Mouse (Mus musculus): ENCODE data around the gene Tmsb15b2. TPM values are rescaled to one million over a fixed set of nuclear protein-coding genes. Genes with fewer than 3 reads are reported as not detected.
"Not testable (repeated sequence)": the region's sequence is repeated elsewhere in the genome, so short reads cannot be mapped to it uniquely, and the experiment has no call there.

The Tmsb15b2 gene
- polyA plus RNA-seq (2014; fragmentation: Nextera tagmentation; extraction: Ambion mirVana), result 58.6 and 66.3 TPM in 2 replicates

GRCm38 (mm10) chrX:136975397-136975796 is at the start of gene Tmsb15b2:
Tmsb15b2 (minus strand) TSS chrX:136975497.
- Histone ChIP-seq H3K4me2 (ENCODE audit: low read length) (peak within 1 kb of the TSS; percentile 49), H3K9ac (ENCODE audit: low read length) (peak within 1 kb of the TSS; percentile 30; the same call in 1 of the 2 replicates), H3K4me3 (ENCODE audit: low read depth, low read length) (peak within 1 kb of the TSS; percentile 41)
- not testable (repeated sequence) for ATAC-seq (replicated peaks; ENCODE audit: low FRiP score, low TSS enrichment, low read depth); H3K9me3 ChIP-seq (ENCODE audit: control insufficient read depth, low read length); H3K27me3 ChIP-seq (replicated peaks; ENCODE audit: control insufficient read depth, insufficient read depth, low read length); H3K4me1 ChIP-seq (replicated peaks; ENCODE audit: control insufficient read depth, insufficient read depth, low read length); H3K36me3 ChIP-seq (ENCODE audit: control insufficient read depth, insufficient read depth, low read length); H3K27ac ChIP-seq (ENCODE audit: low read depth); DNase-seq (ENCODE audit: low spot score)
- WGBS, result 90% methylated on average over 6 of the region's 6 CpGs

DNA sequence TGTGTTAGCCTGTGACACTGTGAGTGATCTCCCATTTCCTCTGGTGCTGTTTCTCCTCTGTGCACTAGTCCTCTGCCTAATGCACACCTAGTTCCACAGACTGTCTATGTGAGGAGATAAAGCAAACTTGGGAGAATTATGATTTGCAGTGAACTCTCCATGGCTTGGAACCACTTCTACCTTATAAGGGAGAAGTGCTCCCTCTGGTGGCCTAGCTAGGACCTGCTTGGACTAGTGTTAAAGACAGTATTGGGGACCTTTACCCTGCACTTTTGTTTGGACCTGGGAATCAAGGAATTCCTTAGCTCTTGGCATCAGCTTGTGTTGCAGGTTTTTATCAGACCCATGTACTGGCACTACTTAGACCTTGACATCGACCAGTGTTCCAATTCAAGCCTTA is 44.0 kb upstream of the Tmsb15b2 start:
- DNase-seq (ENCODE audit: low spot score), result peak; percentile 68
- Histone ChIP-seq H3K9ac (ENCODE audit: low read length) (no peak overlapping the region), H3K4me1 (replicated peaks; ENCODE audit: control insufficient read depth, insufficient read depth, low read length) (no peaks in the 10 kb centered on the region), H3K9me3 (ENCODE audit: control insufficient read depth, low read length) (no peaks in the 10 kb centered on the region), H3K27me3 (replicated peaks; ENCODE audit: control insufficient read depth, insufficient read depth, low read length) (no peaks in the 10 kb centered on the region), H3K4me3 (ENCODE audit: low read depth, low read length) (no peak overlapping the region), H3K4me2 (ENCODE audit: low read length) (no peak overlapping the region), H3K27ac (ENCODE audit: low read depth) (no peak overlapping the region), H3K36me3 (ENCODE audit: control insufficient read depth, insufficient read depth, low read length) (no peaks in the 10 kb centered on the region)
- ATAC-seq (replicated peaks; ENCODE audit: low FRiP score, low TSS enrichment, low read depth), result no peak
- 21% methylated on average over 1 of the region's 1 CpGs for WGBS

DNA sequence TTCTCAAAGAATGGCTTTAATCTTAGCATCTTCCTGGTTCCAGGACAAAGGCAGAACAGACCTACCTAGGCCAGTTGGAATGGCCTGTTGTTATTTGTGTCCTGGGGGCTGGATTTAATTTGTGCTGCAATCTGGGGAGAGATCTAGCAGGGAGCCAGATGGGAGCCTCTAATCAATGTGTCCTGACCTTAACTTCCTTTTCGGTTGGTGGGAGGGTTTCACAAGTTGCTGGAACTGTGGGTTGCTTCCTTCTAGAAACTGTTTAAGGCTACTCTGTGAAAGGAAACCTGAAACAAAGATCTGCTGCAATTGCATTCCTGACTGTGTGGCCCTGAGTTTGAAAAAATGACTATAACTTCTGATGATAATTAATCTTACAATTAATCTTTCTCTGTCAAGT is 42.4 kb upstream of the Tmsb15b2 start:
- Histone ChIP-seq H3K9ac (ENCODE audit: low read length) (no peak overlapping the region), H3K4me2 (ENCODE audit: low read length) (no peak overlapping the region), H3K36me3 (ENCODE audit: control insufficient read depth, insufficient read depth, low read length) (no peaks in the 10 kb centered on the region), H3K4me3 (ENCODE audit: low read depth, low read length) (no peak overlapping the region), H3K9me3 (ENCODE audit: control insufficient read depth, low read length) (no peaks in the 10 kb centered on the region), H3K4me1 (replicated peaks; ENCODE audit: control insufficient read depth, insufficient read depth, low read length) (no peaks in the 10 kb centered on the region), H3K27me3 (replicated peaks; ENCODE audit: control insufficient read depth, insufficient read depth, low read length) (no peaks in the 10 kb centered on the region), H3K27ac (ENCODE audit: low read depth) (no peak overlapping the region)
- WGBS, result 81% methylated on average over 1 of the region's 1 CpGs
- DNase-seq (ENCODE audit: low spot score) (no peak), ATAC-seq (replicated peaks; ENCODE audit: low FRiP score, low TSS enrichment, low read depth) (no peak)

GRCm38 (mm10) chrX:137015099-137015709 is 39.9 kb upstream of the Tmsb15b2 start:
- no peak overlapping the region for H3K9ac ChIP-seq (ENCODE audit: low read length)
- ATAC-seq (replicated peaks; ENCODE audit: low FRiP score, low TSS enrichment, low read depth), result no peak
- WGBS, result 51% methylated on average over 6 of the region's 6 CpGs

DNA sequence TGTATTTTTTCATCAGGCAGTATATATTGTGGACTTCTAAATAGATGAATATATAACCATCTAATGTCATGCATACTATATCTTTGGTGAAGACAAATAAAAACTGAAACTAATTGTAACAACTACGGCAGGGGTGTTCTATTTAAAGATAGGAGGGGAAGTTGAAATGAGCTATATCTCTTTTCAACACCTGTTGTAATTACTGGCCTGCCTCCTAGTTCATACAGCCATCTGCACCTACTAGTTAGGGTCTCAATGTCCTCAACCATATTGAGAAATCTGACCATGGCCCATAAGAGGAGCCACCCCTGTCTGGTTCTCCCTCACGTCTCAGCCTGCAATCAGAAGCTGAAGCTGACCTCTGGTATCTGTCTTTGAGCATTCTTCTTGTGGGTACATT is 21.0 kb upstream of the Tmsb15b2 start:
- Histone ChIP-seq H3K27ac (ENCODE audit: low read depth) (no peak overlapping the region), H3K4me1 (replicated peaks; ENCODE audit: control insufficient read depth, insufficient read depth, low read length) (no peaks in the 10 kb centered on the region), H3K36me3 (ENCODE audit: control insufficient read depth, insufficient read depth, low read length) (no peaks in the 10 kb centered on the region), H3K4me2 (ENCODE audit: low read length) (no peak overlapping the region), H3K27me3 (replicated peaks; ENCODE audit: control insufficient read depth, insufficient read depth, low read length) (peaks cover 18% of the 10 kb centered on the region; the same call in 1 of the 2 replicates), H3K4me3 (ENCODE audit: low read depth, low read length) (no peak overlapping the region), H3K9ac (ENCODE audit: low read length) (no peak overlapping the region), H3K9me3 (ENCODE audit: control insufficient read depth, low read length) (no peaks in the 10 kb centered on the region)
- ATAC-seq (replicated peaks; ENCODE audit: low FRiP score, low TSS enrichment, low read depth) (no peak), DNase-seq (ENCODE audit: low spot score) (no peak)
- 74% methylated on average over 2 of the region's 2 CpGs for WGBS

More at GRCm38 (mm10) chrX:137015099-137015709, 39.9 kb upstream of the Tmsb15b2 start:
- Histone ChIP-seq H3K4me2 (ENCODE audit: low read length) (no peak overlapping the region), H3K9me3 (ENCODE audit: control insufficient read depth, low read length) (no peaks in the 10 kb centered on the region), H3K36me3 (ENCODE audit: control insufficient read depth, insufficient read depth, low read length) (0 out of 2 replicates have a peak, but pooled peaks cover 3% of the 10 kb centered on the region), H3K27me3 (replicated peaks; ENCODE audit: control insufficient read depth, insufficient read depth, low read length) (no peaks in the 10 kb centered on the region), H3K4me3 (ENCODE audit: low read depth, low read length) (no peak overlapping the region), H3K27ac (ENCODE audit: low read depth) (no peak overlapping the region), H3K4me1 (replicated peaks; ENCODE audit: control insufficient read depth, insufficient read depth, low read length) (no peaks in the 10 kb centered on the region)
- no peak for DNase-seq (ENCODE audit: low spot score)

DNA sequence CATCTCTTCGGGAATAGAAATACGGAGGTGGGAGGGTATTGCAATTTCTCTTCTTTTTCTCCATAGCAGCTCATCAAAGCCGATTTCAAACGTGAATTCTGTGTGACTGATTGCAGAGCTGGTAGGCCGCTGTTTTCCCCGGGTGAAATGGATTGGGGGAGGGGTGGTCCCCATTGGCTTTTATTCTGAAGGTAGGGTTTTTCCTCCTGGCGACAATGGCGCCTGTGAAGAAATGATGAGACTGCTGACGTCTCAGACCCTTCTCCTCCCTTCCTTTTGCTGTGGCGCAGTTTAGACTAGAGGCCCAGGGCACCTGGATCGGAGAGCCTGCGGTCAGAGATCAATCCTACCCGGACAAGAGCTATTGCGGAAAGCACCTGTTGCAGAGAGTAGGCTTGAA is 18.3 kb upstream of the Tmsb15b2 start:
- Histone ChIP-seq H3K9me3 (ENCODE audit: control insufficient read depth, low read length) (no peaks in the 10 kb centered on the region), H3K27me3 (replicated peaks; ENCODE audit: control insufficient read depth, insufficient read depth, low read length) (peaks cover 18% of the 10 kb centered on the region; the same call in 1 of the 2 replicates), H3K4me1 (replicated peaks; ENCODE audit: control insufficient read depth, insufficient read depth, low read length) (no peaks in the 10 kb centered on the region), H3K4me2 (ENCODE audit: low read length) (peak overlapping the region; percentile 53), H3K27ac (ENCODE audit: low read depth) (no peak overlapping the region), H3K4me3 (ENCODE audit: low read depth, low read length) (peak overlapping the region; percentile 34), H3K36me3 (ENCODE audit: control insufficient read depth, insufficient read depth, low read length) (no peaks in the 10 kb centered on the region), H3K9ac (ENCODE audit: low read length) (no peak overlapping the region)
- 24% methylated on average over 13 of the region's 14 CpGs for WGBS
- DNase-seq (ENCODE audit: low spot score) (no peak), ATAC-seq (replicated peaks; ENCODE audit: low FRiP score, low TSS enrichment, low read depth) (no peak)

DNA sequence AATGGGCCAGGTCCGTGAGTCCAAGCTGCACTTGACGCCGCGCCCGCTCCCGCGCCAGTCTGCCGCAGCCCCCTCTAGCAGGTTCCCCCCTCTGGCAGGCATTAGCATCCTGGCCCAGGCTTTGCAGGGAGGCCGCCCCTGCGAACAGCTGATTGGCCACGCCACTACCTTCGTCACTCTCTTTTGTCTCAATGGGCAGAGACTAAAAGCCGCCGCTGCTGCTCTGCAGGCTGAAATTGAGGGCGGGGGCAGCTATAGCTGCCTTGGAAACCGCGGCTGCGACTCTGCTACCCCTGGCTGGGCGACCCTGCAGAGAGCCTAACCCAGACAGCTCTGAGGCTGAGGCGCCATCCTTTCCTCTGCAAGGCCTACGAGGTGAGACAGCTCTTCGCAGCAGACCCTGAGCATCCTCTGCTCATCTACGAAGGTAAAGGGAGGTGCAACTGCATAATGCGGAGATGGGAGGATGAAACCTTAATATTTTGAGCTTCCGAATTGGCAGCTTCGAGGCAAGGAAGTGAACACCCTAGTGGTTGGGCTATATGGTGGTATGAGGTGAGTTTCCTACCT is 17.8 kb upstream of the Tmsb15b2 start, which contains the start of gene Zcchc18:
Gene Zcchc18, plus strand, starts transcription at position 178 of the 570 bp plus-strand sequence.
- Histone ChIP-seq H3K9ac (ENCODE audit: low read length) (no peak within 1 kb of the TSS), H3K4me2 (ENCODE audit: low read length) (peak within 1 kb of the TSS; percentile 53), H3K27me3 (replicated peaks; ENCODE audit: control insufficient read depth, insufficient read depth, low read length) (peaks cover 18% of the 10 kb centered on the region; the same call in 1 of the 2 replicates), H3K9me3 (ENCODE audit: control insufficient read depth, low read length) (no peaks in the 10 kb centered on the region), H3K4me3 (ENCODE audit: low read depth, low read length) (peak within 1 kb of the TSS; percentile 34), H3K36me3 (ENCODE audit: control insufficient read depth, insufficient read depth, low read length) (no peaks in the 10 kb centered on the region), H3K27ac (ENCODE audit: low read depth) (no peak within 1 kb of the TSS), H3K4me1 (replicated peaks; ENCODE audit: control insufficient read depth, insufficient read depth, low read length) (no peaks in the 10 kb centered on the region)
- ATAC-seq (replicated peaks; ENCODE audit: low FRiP score, low TSS enrichment, low read depth), result peak; percentile 94
- 16% methylated on average over 26 of the region's 26 CpGs for WGBS
- peak; percentile 63 for DNase-seq (ENCODE audit: low spot score)

- Histone ChIP-seq H3K27ac (ENCODE audit: low read depth) (no peak overlapping the region), H3K4me2 (ENCODE audit: low read length) (peak overlapping the region; percentile 53), H3K9ac (ENCODE audit: low read length) (no peak overlapping the region), H3K4me1 (replicated peaks; ENCODE audit: control insufficient read depth, insufficient read depth, low read length) (no peaks in the 10 kb centered on the region), H3K27me3 (replicated peaks; ENCODE audit: control insufficient read depth, insufficient read depth, low read length) (peaks cover 18% of the 10 kb centered on the region; the same call in 1 of the 2 replicates), H3K4me3 (ENCODE audit: low read depth, low read length) (peak overlapping the region; percentile 34), H3K36me3 (ENCODE audit: control insufficient read depth, insufficient read depth, low read length) (no peaks in the 10 kb centered on the region), H3K9me3 (ENCODE audit: control insufficient read depth, low read length) (no peaks in the 10 kb centered on the region)
- DNase-seq (ENCODE audit: low spot score), result no peak
- peak; percentile 58 for ATAC-seq (replicated peaks; ENCODE audit: low FRiP score, low TSS enrichment, low read depth)
- WGBS, result 19% methylated on average over 19 of the region's 19 CpGs
Measured at GRCm38 (mm10) chrX:136992191-136992965, 17.1 kb upstream of the Tmsb15b2 start.
